ENCODE assay signal across 7 mouse cellular contexts in genomic region chr11:98786359-98787214, GRCm38 (mm10). TPM values are rescaled to one million over a fixed set of nuclear protein-coding genes. Genes with fewer than 3 reads are reported as not detected.
DNase-seq lines count a peak whose midpoint lies in the region; ATAC-seq lines count a peak whose summit lies in the region.

No protein-coding gene starts in this region.

- peak; percentile 64 for ATAC-seq in intestine, embryonic 16.5 days

- WGBS in intestine, embryonic 16.5 days = 1% methylated on average over 14 of the region's 15 CpGs

- peak overlapping the region; percentile 90 for H3K27ac ChIP-seq in intestine, embryonic 16.5 days (ENCODE audit: low read length)

- peak overlapping the region; percentile 38 for H3K4me2 ChIP-seq in intestine, embryonic 16.5 days (ENCODE audit: low read depth, low read length)

- H3K9me3 ChIP-seq in intestine, embryonic 16.5 days (ENCODE audit: control insufficient read depth, low read length) = no peaks in the 10 kb centered on the region

- 0 out of 2 replicates have a peak overlapping the region, but pooled peaks have one; percentile 1 for H3K4me3 ChIP-seq in intestine, embryonic 16.5 days (ENCODE audit: low read length)

- H3K9ac ChIP-seq in intestine, embryonic 16.5 days (ENCODE audit: low read depth, low read length) = peak overlapping the region; percentile 25; the same call in 1 of the 2 replicates

- no peaks in the 10 kb centered on the region for H3K27me3 ChIP-seq in intestine, embryonic 16.5 days (replicated peaks; ENCODE audit: control insufficient read depth, insufficient read depth, low read length)

- H3K4me1 ChIP-seq in intestine, embryonic 16.5 days (ENCODE audit: control insufficient read depth, insufficient read depth, low read length) = peaks cover 52% of the 10 kb centered on the region

- intact Hi-C loops in gastrocnemius, postnatal 36 days (cut with DNase I) = loop anchor here (2.0 to 5.0 kb wide), 3 partner anchors 14 to 86 kb away; partner anchors contain the start of gene Csf3
- intact Hi-C loops in left cerebral cortex, postnatal 25 days (cut with DNase I) = loop anchor here (1.0 to 2.0 kb wide), 3 partner anchors 14 to 86 kb away; no protein-coding TSS in a partner anchor

- peak; percentile 96 for DNase-seq in adrenal gland, adult 8-10 months
- peak; percentile 92 for DNase-seq in embryo, embryonic 11 days
- peak; percentile 97 to 98 for DNase-seq in gastrocnemius, postnatal 36 days
- peak; percentile 92 to 99 for DNase-seq in left cerebral cortex, postnatal 25 days (ENCODE audit: low spot score in 2 of 2)
- DNase-seq in mesoderm, embryonic 11.5 days (ENCODE audit: low read depth, low spot score) = peak; percentile 96
- peak; percentile 89 for DNase-seq in right cerebral cortex, postnatal 4 days

- H3K36me3 ChIP-seq in intestine, embryonic 16.5 days (ENCODE audit: control insufficient read depth, insufficient read depth, low read length) = no peaks in the 10 kb centered on the region

RNA-seq across cellular contexts. Expression of gene Msl1, which starts 8.7 kb away (rescaled TPM):
- 10 to 100 TPM; 93.5 to 98.5 (median 93.7) TPM for total RNA-seq in adrenal gland, adult 8-10 months (2022)
- 10 to 100 TPM; 49.0 to 51.4 TPM for total RNA-seq in gastrocnemius, postnatal 36 days (2021)
- 13.5 and 14.5 TPM in 2 replicates for polyA plus RNA-seq in intestine, embryonic 16.5 days (2015; fragmentation: Nextera tagmentation; extraction: Ambion mirVana)
- 100 to 1,000 TPM; 190 to 193 TPM for total RNA-seq in left cerebral cortex, postnatal 25 days (2021)

RNA-seq across cellular contexts. Expression of gene Nr1d1, which starts 11.5 kb away (rescaled TPM):
- 100 to 1,000 TPM; 140 to 286 (median 201) TPM for total RNA-seq in adrenal gland, adult 8-10 months (2022)
- 100 to 1,000 TPM in 1 of 2 experiments, 10 to 100 TPM in 1; 86.6 to 139 TPM for total RNA-seq in gastrocnemius, postnatal 36 days (2021)
- polyA plus RNA-seq in intestine, embryonic 16.5 days (2015; fragmentation: Nextera tagmentation; extraction: Ambion mirVana) = 2.3 and 2.7 TPM in 2 replicates
- 100 to 1,000 TPM in 1 of 2 experiments, 10 to 100 TPM in 1; 92.5 to 121 TPM for total RNA-seq in left cerebral cortex, postnatal 25 days (2021)

RNA-seq across cellular contexts. Expression of gene Casc3, which starts 18.1 kb away (rescaled TPM):
- total RNA-seq in adrenal gland, adult 8-10 months (2022) = 10 to 100 TPM; 34.3 to 47.2 (median 41.6) TPM
- 10 to 100 TPM; 14.2 to 21.4 TPM for total RNA-seq in gastrocnemius, postnatal 36 days (2021)
- 23.1 and 24.3 TPM in 2 replicates for polyA plus RNA-seq in intestine, embryonic 16.5 days (2015; fragmentation: Nextera tagmentation; extraction: Ambion mirVana)
- 10 to 100 TPM; 53.9 to 54.7 TPM for total RNA-seq in left cerebral cortex, postnatal 25 days (2021)

RNA-seq across cellular contexts. Expression of gene Thra, which starts 46.1 kb away (rescaled TPM):
- 100 to 1,000 TPM in 1 of 4 experiments, 10 to 100 TPM in 3; 67.1 to 111 (median 82.9) TPM for total RNA-seq in adrenal gland, adult 8-10 months (2022)
- total RNA-seq in gastrocnemius, postnatal 36 days (2021) = 10 to 100 TPM; 72.6 to 75.7 TPM
- polyA plus RNA-seq in intestine, embryonic 16.5 days (2015; fragmentation: Nextera tagmentation; extraction: Ambion mirVana) = 41.5 and 42.0 TPM in 2 replicates
- total RNA-seq in left cerebral cortex, postnatal 25 days (2021) = 100 to 1,000 TPM; 719 to 771 TPM

RNA-seq across cellular contexts. Expression of gene Rapgefl1, which starts 50.0 kb away (rescaled TPM):
- total RNA-seq in adrenal gland, adult 8-10 months (2022) = 1 to 10 TPM in 2 of 4 experiments, under 1 TPM in 2; 0.55 to 1.8 (median 1.0) TPM
- under 1 TPM; 0.12 to 0.15 TPM for total RNA-seq in gastrocnemius, postnatal 36 days (2021)
- polyA plus RNA-seq in intestine, embryonic 16.5 days (2015; fragmentation: Nextera tagmentation; extraction: Ambion mirVana) = 0.67 and 1.1 TPM in 2 replicates
- total RNA-seq in left cerebral cortex, postnatal 25 days (2021) = 100 to 1,000 TPM; 138 to 148 TPM

Comparison
In these comparisons a context has a peak if more than half of its experiments do, and no peak if none do; other contexts are left out.
1. Peak in every context shown above with its lines: DNase-seq, ATAC-seq, H3K4me3 ChIP-seq and H3K27ac ChIP-seq.